ENCODE assay signal across 8 mouse cellular contexts in the genomic region with DNA sequence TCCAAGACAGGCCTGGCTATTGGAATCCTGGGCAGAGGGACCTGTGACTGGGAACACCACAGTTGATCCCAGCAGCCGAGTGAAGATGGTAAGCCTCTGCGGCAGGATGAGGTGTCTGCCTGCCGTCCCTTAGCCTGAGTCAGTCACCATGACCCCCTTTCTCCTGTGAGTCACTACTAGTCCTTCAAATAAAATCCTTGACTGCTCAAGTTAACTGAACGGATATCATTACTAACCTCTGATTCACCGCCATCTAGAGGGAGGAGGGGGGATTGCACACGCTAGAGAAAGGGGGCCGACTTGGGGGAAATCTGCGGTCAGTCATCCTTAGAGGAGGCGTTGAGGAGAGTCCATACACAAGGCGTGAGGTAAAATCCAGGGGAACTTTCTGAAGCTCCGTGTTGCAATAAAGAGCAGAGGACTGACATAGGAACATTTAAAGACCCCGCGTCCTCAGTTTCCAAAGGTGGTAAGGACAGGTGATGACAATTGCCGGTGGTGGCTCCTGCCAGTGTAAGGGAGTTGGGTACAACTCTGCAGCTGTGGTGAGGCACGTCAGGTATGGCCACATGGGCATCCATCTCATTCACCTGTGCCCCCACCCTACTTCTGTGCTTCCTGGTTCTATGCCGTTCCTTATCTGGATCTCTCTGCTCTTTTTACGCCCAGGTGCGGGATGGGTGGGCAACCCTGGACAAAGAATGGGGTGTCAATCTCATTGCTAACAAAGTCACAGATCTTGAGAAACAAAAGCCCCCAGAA. TPM values are rescaled to one million over a fixed set of nuclear protein-coding genes. Genes with fewer than 3 reads are reported as not detected.
DNase-seq lines count a peak whose midpoint lies in the region; ATAC-seq and TF ChIP-seq lines count a peak whose summit lies in the region.

No protein-coding gene starts in this region.

- H3K27me3 ChIP-seq in spleen, adult 2 months (ENCODE audit: control insufficient read depth, insufficient read depth, low read length) = no peaks in the 10 kb centered on the region
- no peaks in the 10 kb centered on the region for H3K27me3 ChIP-seq in forebrain, embryonic 14.5 days (replicated peaks; ENCODE audit: control insufficient read depth, insufficient read depth, low read length)
- H3K27me3 ChIP-seq in hindbrain, postnatal 0 days (ENCODE audit: insufficient read depth, low read length) = no peaks in the 10 kb centered on the region
- peaks cover 63% of the 10 kb centered on the region for H3K27me3 ChIP-seq in midbrain, embryonic 10.5 days (ENCODE audit: low read depth, poor library complexity, severe bottlenecking)
- H3K27me3 ChIP-seq in small intestine, adult 2 months (ENCODE audit: control insufficient read depth, insufficient read depth, low read length) = no peaks in the 10 kb centered on the region

- WGBS in spleen, adult 2 months = 34% methylated on average over 18 of the region's 18 CpGs
- 37% methylated on average over 18 of the region's 18 CpGs for WGBS in forebrain, embryonic 14.5 days
- WGBS in hindbrain, postnatal 0 days = 33% methylated on average over 18 of the region's 18 CpGs
- 40% methylated on average over 18 of the region's 18 CpGs for WGBS in midbrain, embryonic 10.5 days
- 26% methylated on average over 18 of the region's 18 CpGs for WGBS in small intestine, adult 2 months

- no peaks in the 10 kb centered on the region for H3K4me1 ChIP-seq in spleen, adult 2 months (ENCODE audit: control insufficient read depth, insufficient read depth, insufficient read length)
- H3K4me1 ChIP-seq in forebrain, embryonic 14.5 days (ENCODE audit: control insufficient read depth, insufficient read depth, low read length) = 0 out of 2 replicates have a peak, but pooled peaks cover 3% of the 10 kb centered on the region
- no peaks in the 10 kb centered on the region for H3K4me1 ChIP-seq in hindbrain, postnatal 0 days (ENCODE audit: insufficient read depth, low read length)
- peaks cover 46% of the 10 kb centered on the region for H3K4me1 ChIP-seq in midbrain, embryonic 10.5 days
- H3K4me1 ChIP-seq in small intestine, adult 2 months (ENCODE audit: control insufficient read depth, insufficient read depth, insufficient read length, low read length) = 0 out of 2 replicates have a peak, but pooled peaks cover 3% of the 10 kb centered on the region

- TF ChIP-seq CTCF in spleen, adult 2 months (IDR thresholded peaks at IDR 0.05; ENCODE audit: extremely low read depth, insufficient read depth, insufficient read length, insufficient replicate concordance) = peak; percentile 13; the same call in 1 of the 2 replicates
- peak; percentile 80 for TF ChIP-seq CTCF in hindbrain, postnatal 0 days (IDR thresholded peaks at IDR 0.05; ENCODE audit: low read depth)
- TF ChIP-seq CTCF in left cerebral cortex, adult 2 months (IDR thresholded peaks at IDR 0.05) = peak; percentile 70
- peak; percentile 60; the same call in 1 of the 2 replicates for TF ChIP-seq CTCF in small intestine, adult 2 months (IDR thresholded peaks at IDR 0.05; ENCODE audit: extremely low read depth, insufficient read length, insufficient replicate concordance, low read depth, low read length)

- H3K4me3 ChIP-seq in spleen, adult 2 months (ENCODE audit: extremely low read depth, insufficient read depth, insufficient read length) = no peak overlapping the region
- no peak overlapping the region for H3K4me3 ChIP-seq in forebrain, embryonic 14.5 days (ENCODE audit: low read depth, low read length)
- H3K4me3 ChIP-seq in hindbrain, postnatal 0 days (ENCODE audit: low read length) = no peak overlapping the region
- no peak overlapping the region for H3K4me3 ChIP-seq in left cerebral cortex, adult 2 months
- peak overlapping the region; percentile 38 for H3K4me3 ChIP-seq in midbrain, embryonic 10.5 days
- H3K4me3 ChIP-seq in small intestine, adult 2 months (ENCODE audit: low read depth, low read length) = no peak overlapping the region

- H3K9ac ChIP-seq in forebrain, embryonic 14.5 days (ENCODE audit: low read length) = no peak overlapping the region
- no peak overlapping the region for H3K9ac ChIP-seq in hindbrain, postnatal 0 days (replicated peaks; ENCODE audit: low read length)

- intact Hi-C loops in left cerebral cortex, adult 2 months (cut with DNase I) = loop anchor here (2.0 to 5.0 kb wide), 4 partner anchors 41 to 601 kb away; a partner anchor contains a TSS

- H3K9me3 ChIP-seq in forebrain, embryonic 14.5 days (replicated peaks; ENCODE audit: control insufficient read depth, low read length) = no peaks in the 10 kb centered on the region
- H3K9me3 ChIP-seq in hindbrain, postnatal 0 days (ENCODE audit: low read length) = no peaks in the 10 kb centered on the region
- no peaks in the 10 kb centered on the region for H3K9me3 ChIP-seq in midbrain, embryonic 10.5 days (replicated peaks)

- H3K36me3 ChIP-seq in spleen, adult 2 months (ENCODE audit: control insufficient read depth, insufficient read depth, low read length) = no peaks in the 10 kb centered on the region
- no peaks in the 10 kb centered on the region for H3K36me3 ChIP-seq in forebrain, embryonic 14.5 days (ENCODE audit: control insufficient read depth, insufficient read depth, low read length)
- no peaks in the 10 kb centered on the region for H3K36me3 ChIP-seq in hindbrain, postnatal 0 days (ENCODE audit: insufficient read depth, low read length)
- H3K36me3 ChIP-seq in midbrain, embryonic 10.5 days = no peaks in the 10 kb centered on the region
- no peaks in the 10 kb centered on the region for H3K36me3 ChIP-seq in small intestine, adult 2 months (ENCODE audit: control insufficient read depth, insufficient read depth, low read length)

- no peak for TF ChIP-seq POLR2A in spleen, adult 2 months (IDR thresholded peaks at IDR 0.05; ENCODE audit: low read depth, low read length)
- TF ChIP-seq POLR2A in small intestine, adult 2 months (IDR thresholded peaks at IDR 0.05; ENCODE audit: low read depth, low read length) = no peak

- no peak overlapping the region for H3K27ac ChIP-seq in spleen, adult 2 months (ENCODE audit: insufficient read depth, low read length)
- H3K27ac ChIP-seq in forebrain, embryonic 14.5 days (ENCODE audit: low read depth, low read length) = no peak overlapping the region
- H3K27ac ChIP-seq in hindbrain, postnatal 0 days = no peak overlapping the region
- H3K27ac ChIP-seq in left cerebral cortex, adult 2 months = no peak overlapping the region
- peak overlapping the region; percentile 76 for H3K27ac ChIP-seq in midbrain, embryonic 10.5 days (replicated peaks)
- no peak overlapping the region for H3K27ac ChIP-seq in small intestine, adult 2 months (ENCODE audit: insufficient read depth, low read depth, low read length)

- DNase-seq in spleen, adult 2 months (ENCODE audit: low read depth in 1 of 2, low spot score in 2 of 2) = no peak
- no peak for DNase-seq in spleen, adult 12 weeks (ENCODE audit: low spot score)
- DNase-seq in cerebellum, adult 11 months = peak; percentile 49
- peak; percentile 84 for DNase-seq in forebrain, embryonic 14.5 days (ENCODE audit: low spot score)
- peak; percentile 83 for DNase-seq in hindbrain, postnatal 0 days (ENCODE audit: low spot score)
- DNase-seq in left cerebral cortex, adult 2 months (ENCODE audit: extremely low spot score in 1 of 2, low spot score in 2 of 2) = peak; percentile 50 to 60
- DNase-seq in midbrain, embryonic 10.5 days (ENCODE audit: low spot score) = peak; percentile 73

- no peak overlapping the region; the same call in 1 of the 2 replicates for H3K4me2 ChIP-seq in forebrain, embryonic 14.5 days (ENCODE audit: low read length)
- H3K4me2 ChIP-seq in hindbrain, postnatal 0 days (ENCODE audit: low read depth, low read length) = 0 out of 2 replicates have a peak overlapping the region, but pooled peaks have one; percentile 38

- peak; percentile 40 for ATAC-seq in forebrain, embryonic 14.5 days
- peak; percentile 38 for ATAC-seq in hindbrain, postnatal 0 days

RNA-seq across cellular contexts. Expression of a gene that starts 36.6 kb away (rescaled TPM):
- polyA plus RNA-seq in spleen, adult 2 months (2012; rRNA removed) = 0.22 and 0.36 TPM in 2 replicates
- polyA plus RNA-seq in forebrain, embryonic 14.5 days (2014; fragmentation: Nextera tagmentation; extraction: Ambion mirVana) = not detected in 2 replicates
- total RNA-seq in hindbrain, postnatal 0 days (2014; rRNA removed) = not detected in 2 replicates
- not detected in 2 replicates for polyA plus RNA-seq in hindbrain, postnatal 0 days (2015; fragmentation: Nextera tagmentation; extraction: Ambion mirVana)
- total RNA-seq in left cerebral cortex, adult 2 months (2021) = not detected
- not detected in 2 replicates for polyA plus RNA-seq in midbrain, embryonic 10.5 days (2016; fragmentation: Nextera tagmentation; extraction: Ambion mirVana)
- polyA plus RNA-seq in small intestine, adult 2 months (2012; rRNA removed) = 0.13 TPM in 1 of 2 replicates, not detected in the other

Comparison
In these comparisons a context has a peak if more than half of its experiments do, and no peak if none do; other contexts are left out.
1. DNase-seq: peak in cerebellum, adult 11 months (single experiment), forebrain, embryonic 14.5 days (single experiment), hindbrain, postnatal 0 days (single experiment), left cerebral cortex, adult 2 months (2 of 2) and midbrain, embryonic 10.5 days (single experiment); none in spleen, adult 2 months (0 of 2) and spleen, adult 12 weeks (single experiment).
2. CTCF ChIP-seq: peak in every context shown above with its lines; median percentile 80 in hindbrain, postnatal 0 days; 70 in left cerebral cortex, adult 2 months; 60 in small intestine, adult 2 months; 13 in spleen, adult 2 months.